8 mouse cellular contexts compared by ENCODE assay signal in genomic region chr8:119798170-119798964, GRCm38 (mm10). TPM values are rescaled to one million over a fixed set of nuclear protein-coding genes. Genes with fewer than 3 reads are reported as not detected.
DNase-seq lines count a peak whose midpoint lies in the region; ATAC-seq lines count a peak whose summit lies in the region.

No protein-coding gene starts in this region.

- H3K9ac ChIP-seq in heart, embryonic 15.5 days = no peak overlapping the region
- no peak overlapping the region for H3K9ac ChIP-seq in liver, embryonic 16.5 days (ENCODE audit: low read depth, low read length)
- peak overlapping the region; percentile 61 for H3K9ac ChIP-seq in neural tube, embryonic 13.5 days

- ATAC-seq in frontal cortex, adult (ENCODE audit: low TSS enrichment) = peak; percentile 62
- peak; percentile 64 for ATAC-seq in heart, embryonic 15.5 days (replicated peaks; ENCODE audit: insufficient number of reproducible peaks, insufficient read depth, low FRiP score, low read depth)
- peak; percentile 25 for ATAC-seq in liver, embryonic 16.5 days (ENCODE audit: low read depth)
- peak; percentile 80 for ATAC-seq in neural tube, embryonic 13.5 days (ENCODE audit: low read depth)

- H3K4me3 ChIP-seq in heart, embryonic 15.5 days = peak overlapping the region; percentile 13; the same call in 1 of the 2 replicates
- H3K4me3 ChIP-seq in liver, embryonic 16.5 days (ENCODE audit: low read depth, low read length) = peak overlapping the region; percentile 12; the same call in 1 of the 2 replicates
- H3K4me3 ChIP-seq in neural tube, embryonic 13.5 days = no peak overlapping the region

- H3K9me3 ChIP-seq in heart, embryonic 15.5 days (replicated peaks) = no peaks in the 10 kb centered on the region
- no peaks in the 10 kb centered on the region for H3K9me3 ChIP-seq in liver, embryonic 16.5 days (replicated peaks; ENCODE audit: control insufficient read depth, low read length)
- no peaks in the 10 kb centered on the region for H3K9me3 ChIP-seq in neural tube, embryonic 13.5 days

- H3K27me3 ChIP-seq in heart, embryonic 15.5 days = no peaks in the 10 kb centered on the region
- no peaks in the 10 kb centered on the region for H3K27me3 ChIP-seq in liver, embryonic 16.5 days (ENCODE audit: control insufficient read depth, insufficient read depth, low read depth, low read length)
- H3K27me3 ChIP-seq in neural tube, embryonic 13.5 days = no peaks in the 10 kb centered on the region

- H3K27ac ChIP-seq in heart, embryonic 15.5 days = peak overlapping the region; percentile 34
- no peak overlapping the region for H3K27ac ChIP-seq in liver, embryonic 16.5 days (ENCODE audit: low read length)
- H3K27ac ChIP-seq in neural tube, embryonic 13.5 days (replicated peaks) = peak overlapping the region; percentile 88

- peaks cover 11% of the 10 kb centered on the region for H3K4me1 ChIP-seq in heart, embryonic 15.5 days (replicated peaks)
- peaks cover 5% of the 10 kb centered on the region for H3K4me1 ChIP-seq in liver, embryonic 16.5 days (ENCODE audit: control insufficient read depth, low read depth, low read length)
- H3K4me1 ChIP-seq in neural tube, embryonic 13.5 days (replicated peaks) = peaks cover 43% of the 10 kb centered on the region

- peak overlapping the region; percentile 52 for H3K4me2 ChIP-seq in heart, embryonic 15.5 days
- H3K4me2 ChIP-seq in liver, embryonic 16.5 days (ENCODE audit: low read depth, low read length) = peak overlapping the region; percentile 22
- peak overlapping the region; percentile 40 for H3K4me2 ChIP-seq in neural tube, embryonic 13.5 days

- H3K36me3 ChIP-seq in heart, embryonic 15.5 days = no peaks in the 10 kb centered on the region
- H3K36me3 ChIP-seq in liver, embryonic 16.5 days (ENCODE audit: control insufficient read depth, insufficient read depth) = no peaks in the 10 kb centered on the region
- no peaks in the 10 kb centered on the region for H3K36me3 ChIP-seq in neural tube, embryonic 13.5 days

- 5% methylated on average over 15 of the region's 15 CpGs for WGBS in heart, embryonic 15.5 days
- 8% methylated on average over 15 of the region's 15 CpGs for WGBS in liver, embryonic 16.5 days (ENCODE audit: insufficient replicate concordance)
- WGBS in neural tube, embryonic 13.5 days = 5% methylated on average over 15 of the region's 15 CpGs

- no peak for DNase-seq in frontal cortex, postnatal 25 days (ENCODE audit: low spot score in 2 of 2)
- DNase-seq in embryo, embryonic 11.5 days (ENCODE audit: low read depth, low spot score) = peak; percentile 56
- peak; percentile 71 for DNase-seq in kidney, postnatal 14 days
- peak; percentile 48 for DNase-seq in testis, postnatal 14 days (ENCODE audit: low spot score)

RNA-seq across cellular contexts. Expression of gene Tldc1, which starts 20.2 kb away (rescaled TPM):
- 10.9 and 12.8 TPM in 2 replicates for polyA plus RNA-seq in heart, embryonic 15.5 days (2015; fragmentation: Nextera tagmentation; extraction: Ambion mirVana)
- polyA plus RNA-seq in liver, embryonic 16.5 days (2015; fragmentation: Nextera tagmentation; extraction: Ambion mirVana) = 4.1 and 4.7 TPM in 2 replicates
- 9.8 and 14.6 TPM in 2 replicates for polyA plus RNA-seq in neural tube, embryonic 13.5 days (2015; fragmentation: Nextera tagmentation; extraction: Ambion mirVana)

RNA-seq across cellular contexts. Expression of gene Cotl1, which starts 42.0 kb away (rescaled TPM):
- 28.7 and 52.8 TPM in 2 replicates for polyA plus RNA-seq in heart, embryonic 15.5 days (2015; fragmentation: Nextera tagmentation; extraction: Ambion mirVana)
- polyA plus RNA-seq in liver, embryonic 16.5 days (2015; fragmentation: Nextera tagmentation; extraction: Ambion mirVana) = 29.9 and 38.1 TPM in 2 replicates
- polyA plus RNA-seq in neural tube, embryonic 13.5 days (2015; fragmentation: Nextera tagmentation; extraction: Ambion mirVana) = 121 and 123 TPM in 2 replicates

Comparison
In these comparisons a context has a peak if more than half of its experiments do, and no peak if none do; other contexts are left out.
1. ATAC-seq: peak in every context shown above with its lines; median percentile 80 in neural tube, embryonic 13.5 days; 64 in heart, embryonic 15.5 days; 62 in frontal cortex, adult; 25 in liver, embryonic 16.5 days.
2. DNase-seq: peak in embryo, embryonic 11.5 days (single experiment), kidney, postnatal 14 days (single experiment) and testis, postnatal 14 days (single experiment); none in frontal cortex, postnatal 25 days (0 of 2).
3. Peak in every context shown above with its lines, with median percentiles within 50 percentile points of each other: H3K4me2 ChIP-seq.